ENCODE assay signal across 45 mouse cellular contexts in genomic region chr16:36507300-36507699, GRCm38 (mm10). TPM values are rescaled to one million over a fixed set of nuclear protein-coding genes. Genes with fewer than 3 reads are reported as not detected.
"Had no signal": no experiment of that assay in that cellular context is flagged by ENCODE, and none has a peak within 500 bp of the region (broad histone marks: within the 10 kb centered on the region; RNA-seq: fewer than 3 reads in every experiment).

No protein-coding gene starts in this region.

- H3K9ac ChIP-seq: limb, embryonic 12.5 days; limb, embryonic 13.5 days; limb, embryonic 15.5 days; liver, embryonic 12.5 days; liver, embryonic 13.5 days; liver, embryonic 14.5 days; liver, embryonic 15.5 days; liver, postnatal 0 days; lung, embryonic 14.5 days; lung, embryonic 15.5 days; midbrain, embryonic 12.5 days; midbrain, embryonic 13.5 days; midbrain, embryonic 15.5 days had no signal

- H3K4me3 ChIP-seq: left cerebral cortex, adult 2 months; limb, embryonic 10.5 days; limb, embryonic 12.5 days; limb, embryonic 13.5 days; limb, embryonic 15.5 days; liver, embryonic 12.5 days; liver, embryonic 13.5 days; liver, embryonic 15.5 days; lung, embryonic 15.5 days; megakaryocyte, embryonic 14.5 days; midbrain, embryonic 10.5 days; midbrain, embryonic 12.5 days; midbrain, embryonic 13.5 days; midbrain, embryonic 15.5 days; myocyte had no signal

- DNase-seq: left cerebral cortex, postnatal 4 days; liver; liver, embryonic 13.5 days; liver, postnatal 0 days; lung, adult 18-20 months; lung, adult 2 months; lung, embryonic 14.5 days; lung, postnatal 10 days; lung, postnatal 14 days; lung, postnatal 36 days; lung, postnatal 4 days; midbrain, embryonic 14.5 days had no signal

- H3K9me3 ChIP-seq: limb, embryonic 10.5 days; limb, embryonic 12.5 days; limb, embryonic 13.5 days; limb, embryonic 15.5 days; liver, embryonic 12.5 days; liver, embryonic 13.5 days; liver, embryonic 15.5 days; lung, embryonic 15.5 days; midbrain, embryonic 10.5 days; midbrain, embryonic 12.5 days; midbrain, embryonic 13.5 days; midbrain, embryonic 15.5 days had no signal

- H3K36me3 ChIP-seq: limb, embryonic 10.5 days; limb, embryonic 12.5 days; limb, embryonic 13.5 days; limb, embryonic 15.5 days; liver, embryonic 12.5 days; liver, embryonic 13.5 days; liver, embryonic 15.5 days; lung, embryonic 15.5 days; midbrain, embryonic 10.5 days; midbrain, embryonic 12.5 days; midbrain, embryonic 13.5 days; midbrain, embryonic 15.5 days had no signal

- H3K4me2 ChIP-seq: limb, embryonic 12.5 days; limb, embryonic 13.5 days; limb, embryonic 15.5 days; liver, embryonic 12.5 days; liver, embryonic 13.5 days; liver, embryonic 15.5 days; lung, embryonic 14.5 days; lung, embryonic 15.5 days; midbrain, embryonic 11.5 days; midbrain, embryonic 12.5 days; midbrain, embryonic 13.5 days; midbrain, embryonic 15.5 days had no signal

- ATAC-seq: liver, embryonic 12.5 days; liver, postnatal 0 days; lung, postnatal 0 days; midbrain, embryonic 13.5 days; midbrain, embryonic 15.5 days; midbrain, embryonic 16.5 days had no signal

- H3K27ac ChIP-seq: left cerebral cortex, adult 2 months; limb, embryonic 10.5 days; limb, embryonic 12.5 days; limb, embryonic 13.5 days; limb, embryonic 15.5 days; liver, embryonic 12.5 days; liver, embryonic 13.5 days; liver, embryonic 14.5 days; liver, embryonic 15.5 days; lung, embryonic 15.5 days; macrophage; midbrain, embryonic 10.5 days; midbrain, embryonic 12.5 days; midbrain, embryonic 13.5 days; midbrain, embryonic 15.5 days had no signal

- H3K27me3 ChIP-seq: limb, embryonic 12.5 days; limb, embryonic 13.5 days; limb, embryonic 15.5 days; liver, embryonic 12.5 days; liver, embryonic 13.5 days; liver, embryonic 15.5 days; lung, embryonic 15.5 days; megakaryocyte, embryonic 14.5 days; midbrain, embryonic 12.5 days; midbrain, embryonic 13.5 days; midbrain, embryonic 15.5 days had no signal

- H3K4me1 ChIP-seq: limb, embryonic 10.5 days; limb, embryonic 12.5 days; limb, embryonic 13.5 days; limb, embryonic 15.5 days; liver, embryonic 12.5 days; liver, embryonic 13.5 days; liver, embryonic 15.5 days; lung, embryonic 15.5 days; megakaryocyte, embryonic 14.5 days; midbrain, embryonic 10.5 days; midbrain, embryonic 12.5 days; midbrain, embryonic 13.5 days; midbrain, embryonic 15.5 days had no signal

RNA-seq across cellular contexts. Expression of gene Stfa3, which starts 52.1 kb away (rescaled TPM):
- total RNA-seq: left cerebral cortex, adult 2 months; left cerebral cortex, adult 8-10 months; left cerebral cortex, postnatal 10 days; left cerebral cortex, postnatal 14 days; left cerebral cortex, postnatal 25 days; left cerebral cortex, postnatal 36 days; left cerebral cortex, postnatal 4 days; liver, adult 2 months; megakaryocyte-erythroid progenitor cell, adult 5-6 weeks; monocyte, adult 5-6 weeks had no signal
- polyA plus RNA-seq: limb, embryonic 10.5 days; limb, embryonic 11.5 days; liver, adult 2 months; lung, adult 2 months; lung, embryonic 14.5 days; macrophage; midbrain, embryonic 10.5 days; midbrain, embryonic 11.5 days; midbrain, embryonic 13.5 days; midbrain, embryonic 14.5 days; midbrain, embryonic 15.5 days; midbrain, postnatal 0 days; myocyte; neural tube, embryonic 11.5 days had no signal

RNA-seq across cellular contexts. Expression of gene Casr, which starts 54.6 kb away (rescaled TPM):
- total RNA-seq: liver, adult 2 months; megakaryocyte progenitor cell, adult 5-6 weeks; megakaryocyte, adult 5-6 weeks; megakaryocyte-erythroid progenitor cell, adult 5-6 weeks; monocyte, adult 5-6 weeks had no signal
- polyA plus RNA-seq: liver, adult 2 months; liver, embryonic 12.5 days; liver, embryonic 13.5 days; liver, embryonic 14.5 days; liver, embryonic 15.5 days; liver, embryonic 16.5 days; lung, embryonic 14.5 days; macrophage; neural tube, embryonic 11.5 days had no signal
